Mouse (Mus musculus) CH12.LX (cell line): ENCODE results near the gene Ccna2. TPM values are rescaled to one million over a fixed set of nuclear protein-coding genes. Genes with fewer than 3 reads are reported as not detected.

ENCODE experiments used
- DNase-seq: peaks from one replicate; pipeline ENCODE4 v3.0.0-alpha.2; 2013; ENCODE audit errors: extremely low read depth
- H3K27ac ChIP-seq: 2 replicates; pipeline ENCODE4 v1.5.1; 2012; ENCODE audit warnings: low read depth, mild to moderate bottlenecking, control low read depth, moderate library complexity; ENCODE audit not compliant: insufficient read depth
- H3K27me3 ChIP-seq: replicated peaks from 2 replicates; pipeline ENCODE3; 2012; ENCODE audit warnings: inconsistent platforms
- H3K36me3 ChIP-seq, 2 experiments: replicated peaks in 1 of 2; 2 replicates each; pipeline versions ENCODE3 to v1.6.1; 2012; ENCODE audit warnings: inconsistent platforms in 1 of 2, low read length in 1 of 2, mild to moderate bottlenecking in 1 of 2, mixed read lengths in 1 of 2, moderate library complexity in 1 of 2; ENCODE audit not compliant: control insufficient read depth in 1 of 2, insufficient read depth in 1 of 2
- H3K4me1 ChIP-seq, 2 experiments: 2 replicates each; pipeline ENCODE4 v1.6.1; 2012; ENCODE audit warnings: inconsistent platforms in 1 of 2, moderate library complexity in 1 of 2; ENCODE audit not compliant: insufficient read depth in 2 of 2, control insufficient read depth in 1 of 2
- H3K4me2 ChIP-seq: 2 replicates; pipeline ENCODE4 v1.6.1; 2012; ENCODE audit warnings: low read depth, mild to moderate bottlenecking, control low read depth; ENCODE audit not compliant: poor library complexity, insufficient read depth, severe bottlenecking
- H3K4me3 ChIP-seq, 3 experiments: fragments of 150-350 bp in 1 of 3; sonication (generic) in 1 of 3; replicated peaks in 1 of 3; 2 replicates each; pipeline versions ENCODE3 to v1.5.1; 2011 to 2012; ENCODE audit warnings: low read depth in 2 of 3, low read length in 2 of 3, mild to moderate bottlenecking in 2 of 3, moderate library complexity in 2 of 3, control low read depth in 1 of 3, improper control_type of control experiment in 1 of 3, inconsistent platforms in 1 of 3, mixed read lengths in 1 of 3; ENCODE audit not compliant: poor library complexity in 1 of 3
- H3K79me2 ChIP-seq: replicated peaks from 2 replicates; pipeline ENCODE4 v1.6.1; 2012; ENCODE audit warnings: mild to moderate bottlenecking, moderate library complexity; ENCODE audit not compliant: control insufficient read depth, poor library complexity, insufficient read depth, severe bottlenecking; ENCODE audit errors: extremely low read depth
- H3K9ac ChIP-seq: 2 replicates; pipeline ENCODE4 v1.6.1; 2012; ENCODE audit warnings: low read depth, mild to moderate bottlenecking, control low read depth, moderate library complexity; ENCODE audit not compliant: insufficient read depth
- H3K9me3 ChIP-seq: replicated peaks from 2 replicates; pipeline ENCODE3; 2012; ENCODE audit warnings: low read length, inconsistent platforms, mixed read lengths
- BHLHE40 ChIP-seq: IDR thresholded peaks from 2 replicates; pipeline ENCODE4 v1.6.1; 2011; ENCODE audit warnings: mild to moderate bottlenecking, low read depth, low read length, improper control_type of control experiment
- CHD1 ChIP-seq: IDR thresholded peaks from 2 replicates; pipeline ENCODE4 v1.6.1; 2012; ENCODE audit warnings: low read depth, low read length, improper control_type of control experiment, inconsistent platforms
- CHD2 ChIP-seq: IDR thresholded peaks from 2 replicates; pipeline ENCODE4 v1.6.1; 2011; ENCODE audit warnings: low read length, improper control_type of control experiment
- ELF1 ChIP-seq: IDR thresholded peaks from 2 replicates; pipeline ENCODE4 v1.6.1; 2014; ENCODE audit warnings: low read depth, mild to moderate bottlenecking, inconsistent platforms, low read length, improper control_type of control experiment
- EP300 ChIP-seq: IDR thresholded peaks from 2 replicates; pipeline ENCODE4 v1.6.1; 2011; ENCODE audit warnings: low read length, improper control_type of control experiment
- GABPA ChIP-seq: IDR thresholded peaks from 2 replicates; pipeline ENCODE4 v1.6.1; 2012; ENCODE audit warnings: low read depth, low read length, improper control_type of control experiment, inconsistent platforms; ENCODE audit not compliant: insufficient replicate concordance
- IRF4 ChIP-seq: IDR thresholded peaks from 2 replicates; pipeline ENCODE4 v1.6.1; 2014; ENCODE audit warnings: low read depth, mild to moderate bottlenecking, inconsistent platforms, low read length, improper control_type of control experiment
- JUN ChIP-seq: IDR thresholded peaks from 2 replicates; pipeline ENCODE4 v1.6.1; 2011; ENCODE audit warnings: low read depth, mild to moderate bottlenecking, low read length, improper control_type of control experiment, moderate library complexity; ENCODE audit not compliant: insufficient read depth
- JUND ChIP-seq: conservative IDR thresholded peaks from 2 replicates; pipeline ENCODE4 v1.6.1; 2011; ENCODE audit warnings: low read depth, low read length, improper control_type of control experiment
- KAT2A ChIP-seq: IDR thresholded peaks from 2 replicates; pipeline ENCODE4 v1.6.1; 2012; ENCODE audit warnings: low read length, improper control_type of control experiment, inconsistent platforms; ENCODE audit not compliant: insufficient replicate concordance
- MAFK ChIP-seq: IDR thresholded peaks from 2 replicates; pipeline ENCODE4 v1.6.1; 2011; ENCODE audit warnings: low read length, improper control_type of control experiment; ENCODE audit not compliant: insufficient replicate concordance
- MAX ChIP-seq: IDR thresholded peaks from 2 replicates; pipeline ENCODE4 v1.6.1; 2011; ENCODE audit warnings: low read length, improper control_type of control experiment
- MAZ ChIP-seq: IDR thresholded peaks from 2 replicates; pipeline ENCODE4 v1.6.1; 2012; ENCODE audit warnings: low read depth, mild to moderate bottlenecking, inconsistent platforms, low read length, improper control_type of control experiment, moderate library complexity
- MEF2A ChIP-seq: IDR thresholded peaks from 2 replicates; pipeline ENCODE4 v1.6.1; 2014; ENCODE audit warnings: low read depth, mild to moderate bottlenecking, inconsistent platforms, low read length, improper control_type of control experiment, borderline replicate concordance
- MYC ChIP-seq: IDR thresholded peaks from 2 replicates; pipeline ENCODE4 v1.6.1; 2011; ENCODE audit warnings: low read depth, mild to moderate bottlenecking, improper control_type of control experiment, low read length
- NELFE ChIP-seq: IDR thresholded peaks from 2 replicates; pipeline ENCODE4 v1.6.1; 2011; ENCODE audit warnings: low read depth, low read length, improper control_type of control experiment
- NRF1 ChIP-seq: IDR thresholded peaks from 2 replicates; pipeline ENCODE4 v1.6.1; 2014; ENCODE audit warnings: low read depth, mild to moderate bottlenecking, inconsistent platforms, low read length, improper control_type of control experiment, moderate library complexity
- PAX5 ChIP-seq: IDR thresholded peaks from 2 replicates; pipeline ENCODE4 v1.6.1; 2012; ENCODE audit warnings: low read length, inconsistent platforms, mixed read lengths
- POLR2A ChIP-seq: IDR thresholded peaks from 2 replicates; pipeline ENCODE4 v1.6.1; 2011; ENCODE audit warnings: low read depth, mild to moderate bottlenecking, improper control_type of control experiment, low read length
- SIN3A ChIP-seq: IDR thresholded peaks from 2 replicates; pipeline ENCODE4 v1.6.1; 2012; ENCODE audit warnings: low read length, improper control_type of control experiment, inconsistent platforms
- SMC3 ChIP-seq: IDR thresholded peaks from 2 replicates; pipeline ENCODE4 v1.6.1; 2011; ENCODE audit warnings: low read depth, low read length, improper control_type of control experiment
- TBP ChIP-seq: conservative IDR thresholded peaks from 2 replicates; pipeline ENCODE4 v1.6.1; 2011; ENCODE audit warnings: low read depth, low read length, improper control_type of control experiment
- UBTF ChIP-seq: IDR thresholded peaks from 2 replicates; pipeline ENCODE4 v1.6.1; 2012; ENCODE audit warnings: low read depth, mild to moderate bottlenecking, inconsistent platforms, low read length, improper control_type of control experiment, moderate library complexity
- USF1 ChIP-seq: IDR thresholded peaks from 2 replicates; pipeline ENCODE4 v1.6.1; 2014; ENCODE audit warnings: low read depth, mild to moderate bottlenecking, inconsistent platforms, low read length, improper control_type of control experiment
- ZC3H11A ChIP-seq: IDR thresholded peaks from 2 replicates; pipeline ENCODE4 v1.6.1; 2012; ENCODE audit warnings: low read depth, mild to moderate bottlenecking, inconsistent platforms, low read length, improper control_type of control experiment
- ZKSCAN1 ChIP-seq: IDR thresholded peaks from 2 replicates; pipeline ENCODE4 v1.6.1; 2012; ENCODE audit warnings: low read depth, inconsistent platforms, low read length, improper control_type of control experiment, borderline replicate concordance
- ZMIZ1 ChIP-seq: IDR thresholded peaks from 2 replicates; pipeline ENCODE4 v1.6.1; 2012; ENCODE audit warnings: low read depth, mild to moderate bottlenecking, inconsistent platforms, low read length, improper control_type of control experiment
- dilution Hi-C: fragments of 300-500 bp; cut with MboI; formaldehyde crosslinking; loops from 2 replicates; pipeline ENCODE4 v1.14.3; 2020; ENCODE audit warnings: low sequenced_read_pairs; ENCODE audit not compliant: extremely low pct_unique_long_range_greater_than_20kb, extremely low pct_ligation_motif_present
- in situ Hi-C: fragments of 300-500 bp; cut with MboI; formaldehyde crosslinking; loops from 3 replicates; pipeline ENCODE4 v1.14.3; 2019; ENCODE audit warnings: low sequenced_read_pairs, low pct_ligation_motif_present, low pct_unique_long_range_greater_than_20kb, mixed read lengths
- polyA plus RNA-seq: library from polyadenylated mRNA; unstranded; fragments of >175 nt; gene quantifications from 2 replicates; pipeline ENCODE4 v1.2.1, GENCODE M21; 2012; ENCODE audit warnings: low read depth; ENCODE audit not compliant: insufficient read length
- total RNA-seq, 2 experiments: library from RNA; depleted of rRNA; stranded (reverse); fragments of 300-350 nt in 1 of 2; fragments of >200 nt in 1 of 2; gene quantifications; 2 replicates each; pipeline ENCODE4 v1.2.3; 2012 to 2014

Gene Ccna2
- total and polyA plus RNA-seq, 3 experiments = 94.7 to 240 (median 148) TPM

GRCm38 (mm10) chr3:36541399-36541798, 30.6 kb downstream of the Ccna2 start:
- Histone ChIP-seq H3K27me3 (no peaks in the 10 kb centered on the region), H3K36me3 (no peaks in the 10 kb centered on the region), H3K79me2 (no peaks in the 10 kb centered on the region), H3K27ac (no peak overlapping the region), H3K4me2 (no peak overlapping the region), H3K4me3 (no peak overlapping the region), H3K9ac (no peak overlapping the region), H3K4me1 (no peaks in the 10 kb centered on the region), H3K9me3 (no peaks in the 10 kb centered on the region)
- no peak for DNase-seq
- in situ Hi-C loops = no loop called here
- TF ChIP-seq MAZ = no peak
- no peak for TF ChIP-seq ELF1
- TF ChIP-seq CHD1 = no peak
- no peak for TF ChIP-seq PAX5
- no peak for TF ChIP-seq MAFK
- TF ChIP-seq USF1 = no peak
- TF ChIP-seq GABPA = no peak
- no peak for TF ChIP-seq IRF4
- TF ChIP-seq NELFE = no peak
- TF ChIP-seq SMC3 = no peak
- no peak for TF ChIP-seq ZKSCAN1
- no peak for TF ChIP-seq ZMIZ1
- TF ChIP-seq JUND = no peak
- no peak for TF ChIP-seq EP300
- TF ChIP-seq KAT2A = no peak
- no peak for TF ChIP-seq MYC
- TF ChIP-seq ZC3H11A = no peak
- no peak for TF ChIP-seq UBTF
- no peak for TF ChIP-seq JUN
- dilution Hi-C loops = no loop called here

GRCm38 (mm10) chr3:36540756-36541155, 31.2 kb downstream of the Ccna2 start:
- DNase-seq = no peak
- in situ Hi-C loops = no loop called here

More at GRCm38 (mm10) chr3:36540756-36541155, 31.2 kb downstream of the Ccna2 start:
- no peaks in the 10 kb centered on the region for H3K9me3 ChIP-seq
- TF ChIP-seq MAZ (no peak), TBP (no peak), NRF1 (no peak), SIN3A (no peak), ZKSCAN1 (no peak), UBTF (no peak), BHLHE40 (no peak), KAT2A (no peak), JUND (no peak), CHD2 (no peak), POLR2A (no peak), MAX (no peak), SMC3 (no peak), JUN (no peak), MYC (no peak), MEF2A (no peak)
- H3K27me3 ChIP-seq = no peaks in the 10 kb centered on the region
- dilution Hi-C loops = no loop called here
- no peaks in the 10 kb centered on the region for H3K36me3 ChIP-seq
- H3K4me1 ChIP-seq = no peaks in the 10 kb centered on the region
- no peak overlapping the region for H3K4me3 ChIP-seq
- H3K27ac ChIP-seq = no peak overlapping the region
- no peak overlapping the region for H3K9ac ChIP-seq
- H3K79me2 ChIP-seq = no peaks in the 10 kb centered on the region
- no peak overlapping the region for H3K4me2 ChIP-seq
